Mouse (Mus musculus): ENCODE results near the gene Cnn3.

DNA sequence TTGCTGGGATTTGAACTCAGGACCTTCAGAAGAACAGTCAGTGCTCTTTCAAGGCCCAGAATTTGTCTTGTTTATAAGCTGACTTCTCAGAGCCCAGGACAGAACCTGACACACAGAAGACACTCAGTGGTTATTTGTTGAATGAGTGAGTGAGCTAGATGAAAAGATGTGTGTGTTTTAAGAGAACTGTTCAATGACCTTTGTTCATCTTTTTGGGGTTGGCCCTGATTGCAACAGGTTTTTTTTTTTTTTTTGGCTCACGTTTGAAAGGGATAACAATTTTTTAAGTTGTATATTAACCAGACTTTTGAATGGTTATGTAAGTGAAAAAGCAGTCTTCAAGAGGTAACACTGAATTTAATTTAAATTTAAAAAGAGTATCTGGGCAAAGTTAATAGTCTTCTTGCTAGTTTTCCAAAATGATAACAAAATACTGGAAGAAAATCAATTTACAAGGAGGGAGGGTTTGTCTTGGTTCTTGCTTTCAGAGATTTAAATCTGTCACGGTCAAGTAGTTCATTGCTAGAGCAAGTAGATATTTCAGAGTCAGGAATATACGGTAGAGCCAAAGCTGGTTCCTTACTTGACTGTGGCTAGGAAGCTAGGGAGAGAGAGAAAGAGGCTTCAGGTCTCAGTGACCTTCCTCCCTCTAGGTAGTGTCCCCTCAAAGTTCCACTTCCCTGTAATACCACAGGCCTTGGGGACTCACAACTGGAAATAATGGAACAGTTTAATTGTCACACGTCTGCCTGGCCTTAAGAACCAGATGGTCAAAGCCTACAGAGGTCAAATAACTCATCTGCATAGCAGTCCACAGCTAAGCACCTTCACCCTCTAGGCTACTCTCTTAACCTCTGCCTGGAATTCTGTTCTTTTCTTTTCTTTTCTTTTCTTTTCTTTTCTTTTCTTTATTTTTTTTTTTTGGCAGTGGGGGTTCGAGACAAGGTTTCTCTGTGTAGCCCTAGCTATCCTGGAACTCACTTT lies 9.8 kb upstream of the Cnn3 start:
- TF ChIP-seq CTCF (IDR thresholded peaks at IDR 0.05) (no peak), EP300 (IDR thresholded peaks at IDR 0.05) (no peak)
